Mouse (Mus musculus) liver, embryonic 13.5 days (tissue): ENCODE results near the gene Cox5b. TPM values are rescaled to one million over a fixed set of nuclear protein-coding genes. Genes with fewer than 3 reads are reported as not detected.
"Not testable (repeated sequence)": the region's sequence is repeated elsewhere in the genome, so short reads cannot be mapped to it uniquely, and the experiment has no call there.

Experiments
- ATAC-seq: fragments of 200-750 bp; cut with Nextera tagmentation; 2 replicates; pipeline ENCODE4 v1.8.0; 2017; ENCODE audit warnings: low read depth, mild to moderate bottlenecking, moderate number of reproducible peaks, moderate library complexity
- DNase-seq: peaks from one replicate; pipeline ENCODE4 v3.0.0; 2022
- H3K27ac ChIP-seq: fragments of 300-500 bp; sonication (generic); 2 replicates; pipeline ENCODE4 v1.5.1; 2015; ENCODE audit warnings: moderate library complexity, mild to moderate bottlenecking, inconsistent platforms
- H3K27me3 ChIP-seq: fragments of 300-500 bp; sonication (generic); 2 replicates; pipeline ENCODE4 v1.6.1; 2015; ENCODE audit warnings: mild to moderate bottlenecking, inconsistent platforms
- H3K36me3 ChIP-seq: fragments of 300-500 bp; sonication (generic); 2 replicates; pipeline ENCODE4 v1.6.1; 2015; ENCODE audit warnings: mild to moderate bottlenecking, inconsistent platforms
- H3K4me1 ChIP-seq: fragments of 300-500 bp; sonication (generic); replicated peaks from 2 replicates; pipeline ENCODE4 v1.6.1; 2015; ENCODE audit warnings: inconsistent platforms
- H3K4me2 ChIP-seq: fragments of 300-500 bp; sonication (generic); 2 replicates; pipeline ENCODE4 v1.6.1; 2015; ENCODE audit warnings: inconsistent platforms, mild to moderate bottlenecking, moderate library complexity
- H3K4me3 ChIP-seq: fragments of 300-500 bp; sonication (generic); replicated peaks from 2 replicates; pipeline ENCODE4 v1.5.1; 2015; ENCODE audit warnings: mild to moderate bottlenecking, inconsistent platforms
- H3K9ac ChIP-seq: fragments of 300-500 bp; sonication (generic); 2 replicates; pipeline ENCODE4 v1.6.1; 2015; ENCODE audit warnings: mild to moderate bottlenecking, inconsistent platforms
- H3K9me3 ChIP-seq: fragments of 300-500 bp; sonication (generic); replicated peaks from 2 replicates; pipeline ENCODE4 v1.6.1; 2016; ENCODE audit warnings: inconsistent platforms
- WGBS: fragments of 180-500 bp; shearing (Covaris S2); methylation state at CpG from one replicate; pipeline ENCODE4 v1.1.7; 2015; ENCODE audit not compliant: insufficient replicate concordance; 5-methylcytosine and 5-hydroxymethylcytosine counted together
- polyA plus RNA-seq: library from polyadenylated mRNA; unstranded; fragments of >200 nt; fragmentation: Nextera tagmentation; extraction: Ambion mirVana; gene quantifications from 2 replicates; pipeline ENCODE4 v1.2.1, GENCODE M21; 2015

The Cox5b gene
- polyA plus RNA-seq, 1 experiment from 2014 or later: 526 TPM

- Histone ChIP-seq H3K27me3 (no peaks in the 10 kb centered on the region), H3K4me1 (peaks cover 26% of the 10 kb centered on the region), H3K9ac (no peak overlapping the region), H3K4me3 (no peak overlapping the region), H3K36me3 (no peaks in the 10 kb centered on the region), H3K4me2 (no peak overlapping the region), H3K27ac (no peak overlapping the region), H3K9me3 (no peaks in the 10 kb centered on the region)
- no peak for DNase-seq
- no peak for ATAC-seq
- 79% methylated on average over 11 of the region's 11 CpGs for WGBS
Measured at GRCm38 (mm10) chr1:36665165-36665723, 26.0 kb upstream of the Cox5b start.

GRCm38 (mm10) chr1:36665934-36666333 lies 25.3 kb upstream of the Cox5b start:
- Histone ChIP-seq H3K9ac (no peak overlapping the region), H3K9me3 (no peaks in the 10 kb centered on the region), H3K4me1 (peaks cover 32% of the 10 kb centered on the region), H3K4me3 (no peak overlapping the region), H3K36me3 (no peaks in the 10 kb centered on the region), H3K27ac (no peak overlapping the region), H3K4me2 (no peak overlapping the region), H3K27me3 (no peaks in the 10 kb centered on the region)
- no peak for DNase-seq
- ATAC-seq: no peak
- WGBS: 70% methylated on average over 4 of the region's 4 CpGs

GRCm38 (mm10) chr1:36668007-36668406 lies 23.2 kb upstream of the Cox5b start:
- not testable (repeated sequence) for H3K27me3 ChIP-seq, ATAC-seq, H3K9me3 ChIP-seq, H3K9ac ChIP-seq, H3K27ac ChIP-seq, H3K36me3 ChIP-seq, H3K4me2 ChIP-seq, H3K4me3 ChIP-seq, DNase-seq
- 71% methylated on average over 4 of the region's 4 CpGs for WGBS
- peaks cover 42% of the 10 kb centered on the region for H3K4me1 ChIP-seq

GRCm38 (mm10) chr1:36670256-36670655 lies 21.0 kb upstream of the Cox5b start:
- 12% methylated on average over 4 of the region's 4 CpGs for WGBS
- Histone ChIP-seq H3K4me2 (peak overlapping the region; percentile 18; the same call in 1 of the 2 replicates), H3K27ac (peak overlapping the region; percentile 37), H3K9ac (0 out of 2 replicates have a peak overlapping the region, but pooled peaks have one; percentile 0), H3K36me3 (no peaks in the 10 kb centered on the region), H3K9me3 (no peaks in the 10 kb centered on the region), H3K27me3 (no peaks in the 10 kb centered on the region), H3K4me3 (no peak overlapping the region), H3K4me1 (peaks cover 33% of the 10 kb centered on the region)
- peak; percentile 90 for ATAC-seq
- DNase-seq: peak; percentile 58

GRCm38 (mm10) chr1:36671260-36671659 lies 20.0 kb upstream of the Cox5b start:
- no peak overlapping the region for H3K9ac ChIP-seq
- no peaks in the 10 kb centered on the region for H3K27me3 ChIP-seq
- no peaks in the 10 kb centered on the region for H3K9me3 ChIP-seq
- peak overlapping the region; percentile 18 for H3K4me2 ChIP-seq
- no peaks in the 10 kb centered on the region for H3K36me3 ChIP-seq
- no peak overlapping the region for H3K4me3 ChIP-seq
- DNase-seq (peak; percentile 33), ATAC-seq (peak; percentile 73)
- peaks cover 30% of the 10 kb centered on the region for H3K4me1 ChIP-seq
- H3K27ac ChIP-seq: no peak overlapping the region
- 51% methylated on average over 10 of the region's 10 CpGs for WGBS

GRCm38 (mm10) chr1:36672648-36673350 lies 18.4 kb upstream of the Cox5b start:
- Histone ChIP-seq H3K27me3 (no peaks in the 10 kb centered on the region), H3K4me2 (no peak overlapping the region), H3K9me3 (no peaks in the 10 kb centered on the region), H3K4me3 (no peak overlapping the region), H3K4me1 (peaks cover 30% of the 10 kb centered on the region), H3K27ac (no peak overlapping the region), H3K9ac (no peak overlapping the region; the same call in 1 of the 2 replicates), H3K36me3 (no peaks in the 10 kb centered on the region)
- ATAC-seq: no peak
- no peak for DNase-seq
- WGBS: 76% methylated on average over 16 of the region's 16 CpGs

- no peak overlapping the region for H3K4me3 ChIP-seq
- no peak overlapping the region for H3K27ac ChIP-seq
- ATAC-seq (no peak), DNase-seq (no peak)
- 41% methylated on average over 3 of the region's 3 CpGs for WGBS
- peaks cover 21% of the 10 kb centered on the region for H3K4me1 ChIP-seq
- no peak overlapping the region for H3K4me2 ChIP-seq
- H3K27me3 ChIP-seq: no peaks in the 10 kb centered on the region
- no peaks in the 10 kb centered on the region for H3K9me3 ChIP-seq
- H3K9ac ChIP-seq: no peak overlapping the region
- no peaks in the 10 kb centered on the region for H3K36me3 ChIP-seq
Measured at GRCm38 (mm10) chr1:36674936-36675335, 16.3 kb upstream of the Cox5b start.

- Histone ChIP-seq H3K4me3 (no peak overlapping the region), H3K27ac (no peak overlapping the region), H3K4me2 (no peak overlapping the region), H3K9me3 (no peaks in the 10 kb centered on the region), H3K27me3 (no peaks in the 10 kb centered on the region), H3K9ac (no peak overlapping the region), H3K36me3 (no peaks in the 10 kb centered on the region), H3K4me1 (peaks cover 6% of the 10 kb centered on the region)
- WGBS: 74% methylated on average over 7 of the region's 7 CpGs
- DNase-seq (no peak), ATAC-seq (no peak)
Measured at GRCm38 (mm10) chr1:36680893-36681292, 10.4 kb upstream of the Cox5b start.

- no peaks in the 10 kb centered on the region for H3K36me3 ChIP-seq
Measured at GRCm38 (mm10) chr1:36682620-36683355, 8.5 kb upstream of the Cox5b start, which contains the start of gene Fam178b. Gene Fam178b (minus strand): TSS chr1:36683183.

GRCm38 (mm10) chr1:36683810-36684467 lies 7.3 kb upstream of the Cox5b start:
- H3K9me3 ChIP-seq: no peaks in the 10 kb centered on the region
- no peak overlapping the region for H3K4me2 ChIP-seq
- no peaks in the 10 kb centered on the region for H3K36me3 ChIP-seq
- H3K4me3 ChIP-seq: no peak overlapping the region
- no peak overlapping the region for H3K9ac ChIP-seq
- ATAC-seq (peak; percentile 79), DNase-seq (peak; percentile 48)
- no peak overlapping the region for H3K27ac ChIP-seq
- H3K4me1 ChIP-seq: peaks cover 6% of the 10 kb centered on the region
- H3K27me3 ChIP-seq: no peaks in the 10 kb centered on the region
- WGBS: 10% methylated on average over 13 of the region's 13 CpGs

More at GRCm38 (mm10) chr1:36682620-36683355, 8.5 kb upstream of the Cox5b start, which contains the start of gene Fam178b:
- DNase-seq (no peak), ATAC-seq (no peak)
- H3K4me1 ChIP-seq: peaks cover 6% of the 10 kb centered on the region
- H3K27me3 ChIP-seq: no peaks in the 10 kb centered on the region
- H3K9ac ChIP-seq: no peak within 1 kb of the TSS
- no peak within 1 kb of the TSS for H3K4me2 ChIP-seq
- H3K4me3 ChIP-seq: no peak within 1 kb of the TSS
- H3K27ac ChIP-seq: no peak within 1 kb of the TSS
- H3K9me3 ChIP-seq: no peaks in the 10 kb centered on the region
- 85% methylated on average over 39 of the region's 39 CpGs for WGBS

- DNase-seq: no peak
- Histone ChIP-seq H3K9me3 (no peaks in the 10 kb centered on the region), H3K27ac (peak overlapping the region; percentile 51), H3K4me2 (peak overlapping the region; percentile 85), H3K9ac (peak overlapping the region; percentile 70), H3K27me3 (no peaks in the 10 kb centered on the region), H3K4me3 (peak overlapping the region; percentile 90), H3K4me1 (peaks cover 18% of the 10 kb centered on the region), H3K36me3 (peaks cover 25% of the 10 kb centered on the region)
- ATAC-seq: no peak
- WGBS: 53% methylated on average over 11 of the region's 11 CpGs
Measured at GRCm38 (mm10) chr1:36690671-36691235, 496 bp upstream of the Cox5b start.
